Mouse (Mus musculus) macrophage (primary cell): ENCODE measurements around the gene Ralb. TPM values are rescaled to one million over a fixed set of nuclear protein-coding genes. Genes with fewer than 3 reads are reported as not detected.
A peak's percentile ranks its signal among the peaks of the same experiment; 100 is the strongest.

Experiments
- H3K27ac ChIP-seq: fragments of 350-480 bp; formaldehyde crosslinking; 2 replicates; pipeline ENCODE4 v1.9.0; 2021
- H3K36me3 ChIP-seq: fragments of 350-480 bp; formaldehyde crosslinking; 2 replicates; pipeline ENCODE4 v1.9.0; 2021; ENCODE audit errors: inconsistent target
- H3K4me3 ChIP-seq: fragments of 350-480 bp; formaldehyde crosslinking; 2 replicates; pipeline ENCODE4 v1.9.0; 2021; ENCODE audit errors: inconsistent target
- H3K79me2 ChIP-seq: fragments of 350-480 bp; formaldehyde crosslinking; 2 replicates; pipeline ENCODE4 v1.9.0; 2021; ENCODE audit errors: inconsistent target
- WGBS: methylation state at CpG from one replicate; pipeline ENCODE4 v1.1.7; 2026; ENCODE audit warnings: inconsistent platforms; ENCODE audit not compliant: missing documents; 5-methylcytosine and 5-hydroxymethylcytosine counted together
- polyA plus RNA-seq: library from polyadenylated mRNA; stranded (reverse); fragments of 250-400 nt; gene quantifications from 3 replicates; pipeline ENCODE4 v1.2.4, GENCODE M21; 2018; ENCODE audit warnings: inconsistent platforms

Gene Ralb
- polyA plus RNA-seq, 1 experiment from 2014 or later: 76.5 TPM

DNA sequence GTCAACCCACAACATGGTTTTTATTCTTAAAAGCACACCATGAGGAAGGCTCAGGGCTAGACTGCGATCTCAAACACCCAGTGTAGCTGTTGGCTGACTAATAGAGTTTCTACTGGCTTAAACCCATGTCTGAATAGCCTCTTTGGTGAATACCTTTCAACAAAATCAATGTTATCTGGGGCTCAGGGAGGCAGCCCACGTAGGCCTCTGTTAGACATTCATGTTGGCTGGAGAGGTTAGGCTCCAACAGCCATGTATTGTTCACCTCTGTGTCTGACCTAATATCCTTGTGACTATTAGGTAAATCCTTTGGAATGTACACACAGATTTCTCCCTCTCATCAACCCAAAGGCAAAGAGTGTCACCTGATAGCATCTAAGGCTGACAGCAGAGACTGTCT is 31.5 kb upstream of the Ralb start:
- Histone ChIP-seq H3K4me3 (no peak overlapping the region), H3K79me2 (no peaks in the 10 kb centered on the region), H3K27ac (no peak overlapping the region), H3K36me3 (no peaks in the 10 kb centered on the region)
- 88% methylated on average over 2 of the region's 2 CpGs for WGBS

DNA sequence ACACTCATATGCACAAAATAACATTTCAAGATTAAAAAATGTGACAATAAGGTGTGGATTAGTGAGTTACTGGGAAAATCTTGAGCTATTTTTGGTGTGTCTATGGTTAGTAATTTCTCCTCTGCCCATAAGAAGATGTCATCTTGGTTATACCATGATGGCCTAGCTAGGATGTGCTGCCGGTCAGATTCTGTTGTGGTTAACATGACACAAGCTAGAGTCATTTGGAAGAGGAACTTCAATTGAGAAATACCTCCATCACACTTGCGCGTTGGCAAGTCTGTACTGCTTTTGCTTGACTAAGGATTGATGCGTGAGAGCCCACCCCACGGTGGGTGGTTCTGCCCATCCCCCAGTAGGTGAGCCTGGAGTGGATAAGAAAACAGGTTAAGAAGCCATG is 29.7 kb upstream of the Ralb start:
- H3K27ac ChIP-seq: 0 out of 2 replicates have a peak overlapping the region, but pooled peaks have one; percentile 14
- no peaks in the 10 kb centered on the region for H3K79me2 ChIP-seq
- no peak overlapping the region for H3K4me3 ChIP-seq
- H3K36me3 ChIP-seq: no peaks in the 10 kb centered on the region
- WGBS: 4% methylated on average over 5 of the region's 5 CpGs

DNA sequence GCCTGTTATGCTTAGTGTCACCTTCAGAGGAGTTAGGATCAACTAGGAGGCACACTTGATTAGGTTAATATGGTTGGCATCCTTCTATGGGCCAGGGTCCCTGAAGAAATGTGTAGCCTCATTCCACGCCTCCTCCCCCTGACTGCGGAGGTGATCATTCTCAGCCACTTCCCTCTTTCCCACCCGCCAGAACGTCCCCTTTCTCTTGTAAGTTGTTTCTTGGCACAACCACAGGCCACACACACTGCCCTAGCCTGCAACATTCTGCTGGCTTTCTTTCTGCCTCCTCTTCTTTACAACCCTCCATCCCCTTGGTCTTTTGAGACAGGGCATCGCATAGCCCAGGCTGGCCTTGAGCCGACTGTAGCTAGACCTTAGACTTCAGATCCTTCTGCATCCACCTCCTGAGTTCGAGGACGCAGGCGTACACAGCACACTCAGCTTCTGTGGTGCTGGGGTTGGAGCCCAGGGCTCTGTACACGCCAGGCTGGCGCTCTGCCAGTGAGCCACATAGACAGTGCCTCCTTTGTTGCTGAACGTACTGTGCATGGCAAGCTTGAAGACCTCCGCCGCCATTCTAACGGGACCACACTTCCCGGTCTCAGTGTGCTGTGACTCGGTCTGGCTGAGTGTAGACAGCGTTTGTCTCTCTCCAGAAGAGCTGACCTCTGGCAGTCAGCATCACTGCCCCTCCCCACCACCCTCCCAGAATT is 28.7 kb upstream of the Ralb start:
- H3K4me3 ChIP-seq: no peak overlapping the region
- peaks cover 9% of the 10 kb centered on the region; the same call in 1 of the 2 replicates for H3K36me3 ChIP-seq
- H3K79me2 ChIP-seq: peaks cover 3% of the 10 kb centered on the region; the same call in 1 of the 2 replicates
- H3K27ac ChIP-seq: no peak overlapping the region
- WGBS: 76% methylated on average over 18 of the region's 18 CpGs

- H3K79me2 ChIP-seq: peaks cover 14% of the 10 kb centered on the region
- no peak overlapping the region for H3K4me3 ChIP-seq
- H3K27ac ChIP-seq: no peak overlapping the region
- WGBS: 92% methylated on average over 5 of the region's 6 CpGs
- peaks cover 18% of the 10 kb centered on the region; the same call in 1 of the 2 replicates for H3K36me3 ChIP-seq
Observed at GRCm38 (mm10) chr1:119532165-119532564, 27.6 kb upstream of the Ralb start.

GRCm38 (mm10) chr1:119530941-119531340 is 26.3 kb upstream of the Ralb start:
- WGBS: over 99% methylated on average over 13 of the region's 13 CpGs
- Histone ChIP-seq H3K79me2 (peaks cover 22% of the 10 kb centered on the region), H3K4me3 (no peak overlapping the region), H3K27ac (no peak overlapping the region), H3K36me3 (peaks cover 21% of the 10 kb centered on the region; the same call in 1 of the 2 replicates)

GRCm38 (mm10) chr1:119525689-119526591 is 21.3 kb upstream of the Ralb start, which contains the start of gene Tmem185b:
Tmem185b (plus strand) TSS chr1:119526160.
- Histone ChIP-seq H3K79me2 (peaks cover 40% of the 10 kb centered on the region), H3K4me3 (peak within 1 kb of the TSS; percentile 52), H3K36me3 (peaks cover 21% of the 10 kb centered on the region; the same call in 1 of the 2 replicates), H3K27ac (peak within 1 kb of the TSS; percentile 48)
- under 1% methylated on average over 71 of the region's 82 CpGs for WGBS

GRCm38 (mm10) chr1:119525004-119525444 is 20.4 kb upstream of the Ralb start:
- Histone ChIP-seq H3K36me3 (peaks cover 21% of the 10 kb centered on the region; the same call in 1 of the 2 replicates), H3K4me3 (peak overlapping the region; percentile 52), H3K27ac (no peak overlapping the region), H3K79me2 (peaks cover 40% of the 10 kb centered on the region)
- 10% methylated on average over 5 of the region's 5 CpGs for WGBS

DNA sequence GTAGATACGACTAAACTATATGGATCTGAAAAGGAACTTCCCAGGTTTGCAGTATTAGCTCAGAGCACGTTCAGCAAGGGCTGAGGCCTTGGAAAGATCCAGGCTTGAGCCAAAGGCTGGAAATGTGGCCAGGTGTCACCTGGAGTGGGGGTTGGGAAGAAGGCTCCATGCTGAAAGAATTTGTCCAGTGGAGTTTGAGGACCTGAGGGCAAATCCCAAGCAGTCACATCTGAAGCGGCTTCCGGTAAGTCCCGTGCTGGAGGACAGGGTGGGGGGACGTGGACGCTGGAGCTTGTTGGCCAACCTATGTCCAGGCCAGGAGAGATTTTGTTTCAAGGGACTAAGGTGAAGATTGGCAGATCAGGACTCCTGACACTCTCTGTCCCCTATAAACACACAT is 19.2 kb upstream of the Ralb start:
- Histone ChIP-seq H3K36me3 (peaks cover 18% of the 10 kb centered on the region; the same call in 1 of the 2 replicates), H3K79me2 (peaks cover 40% of the 10 kb centered on the region), H3K4me3 (no peak overlapping the region), H3K27ac (no peak overlapping the region)
- 100% methylated on average over 5 of the region's 7 CpGs for WGBS

DNA sequence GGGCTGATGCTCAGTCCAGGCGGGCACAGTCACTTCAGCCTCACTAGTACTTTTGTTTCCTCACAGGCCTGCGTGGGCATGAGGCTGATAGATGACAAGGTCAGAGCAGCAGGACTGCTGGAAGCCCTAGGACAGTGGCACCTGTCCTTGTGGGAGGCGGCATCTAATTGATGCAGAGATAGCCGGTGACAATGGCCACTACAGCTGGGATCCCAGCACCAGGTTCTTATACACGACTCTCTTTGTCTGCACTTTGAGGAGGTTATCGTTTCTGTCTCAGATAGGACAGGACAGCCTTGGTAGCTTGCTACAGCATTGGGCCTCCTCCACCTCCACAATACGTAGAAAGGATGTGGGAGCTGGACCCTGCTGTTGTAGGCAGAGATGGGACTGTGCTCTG is 18.8 kb upstream of the Ralb start:
- peaks cover 39% of the 10 kb centered on the region for H3K79me2 ChIP-seq
- WGBS: 93% methylated on average over 7 of the region's 7 CpGs
- no peak overlapping the region for H3K27ac ChIP-seq

DNA sequence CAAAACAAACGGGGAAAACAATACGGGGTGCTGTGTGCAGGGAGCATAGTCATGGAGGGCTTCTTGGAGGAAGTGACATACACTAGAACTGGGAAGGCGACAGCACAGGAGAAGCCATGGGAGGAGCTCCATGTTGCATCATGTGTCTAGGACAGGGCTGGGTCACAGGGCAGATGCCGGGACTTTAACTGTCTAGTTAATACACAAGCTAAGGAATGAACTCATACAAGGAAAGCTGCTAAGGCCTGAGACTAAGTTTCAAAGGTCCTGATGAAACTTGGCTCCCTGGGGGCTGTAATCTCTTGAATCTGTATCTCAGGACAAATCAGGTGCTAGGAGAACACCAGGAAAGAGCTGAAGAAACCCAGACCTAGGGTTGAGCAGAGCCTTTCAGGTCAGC is 18.1 kb upstream of the Ralb start:
- 0 out of 2 replicates have a peak, but pooled peaks cover 8% of the 10 kb centered on the region for H3K36me3 ChIP-seq
- H3K79me2 ChIP-seq: peaks cover 32% of the 10 kb centered on the region
- H3K27ac ChIP-seq: no peak overlapping the region
- WGBS: 54% methylated on average over 4 of the region's 4 CpGs
- H3K4me3 ChIP-seq: no peak overlapping the region

More for the DNA sequence above, 18.8 kb upstream of the Ralb start:
- Histone ChIP-seq H3K36me3 (0 out of 2 replicates have a peak, but pooled peaks cover 13% of the 10 kb centered on the region), H3K4me3 (no peak overlapping the region)

DNA sequence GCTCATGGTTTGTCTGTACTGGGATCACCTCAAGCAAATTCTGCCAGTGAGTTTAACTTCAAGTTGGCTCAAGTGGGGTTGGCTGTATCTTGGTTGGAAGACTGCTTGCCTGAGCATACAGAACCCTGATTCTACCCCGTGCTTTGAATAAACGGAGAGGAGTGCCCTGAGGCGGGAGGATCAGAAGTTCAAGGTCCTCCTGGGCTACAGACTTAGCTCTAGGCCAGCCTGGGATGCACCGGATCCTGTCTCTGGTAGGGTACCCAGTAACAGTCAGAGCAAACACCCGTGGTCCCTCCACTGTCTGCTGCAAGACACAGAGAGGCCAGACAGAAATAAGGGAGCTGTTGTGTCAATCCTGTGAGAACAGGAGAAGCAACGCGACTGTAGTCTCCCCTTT is 17.1 kb upstream of the Ralb start:
- Histone ChIP-seq H3K27ac (no peak overlapping the region), H3K4me3 (no peak overlapping the region), H3K79me2 (peaks cover 22% of the 10 kb centered on the region; the same call in 1 of the 2 replicates), H3K36me3 (no peaks in the 10 kb centered on the region)
- WGBS: 96% methylated on average over 7 of the region's 7 CpGs

DNA sequence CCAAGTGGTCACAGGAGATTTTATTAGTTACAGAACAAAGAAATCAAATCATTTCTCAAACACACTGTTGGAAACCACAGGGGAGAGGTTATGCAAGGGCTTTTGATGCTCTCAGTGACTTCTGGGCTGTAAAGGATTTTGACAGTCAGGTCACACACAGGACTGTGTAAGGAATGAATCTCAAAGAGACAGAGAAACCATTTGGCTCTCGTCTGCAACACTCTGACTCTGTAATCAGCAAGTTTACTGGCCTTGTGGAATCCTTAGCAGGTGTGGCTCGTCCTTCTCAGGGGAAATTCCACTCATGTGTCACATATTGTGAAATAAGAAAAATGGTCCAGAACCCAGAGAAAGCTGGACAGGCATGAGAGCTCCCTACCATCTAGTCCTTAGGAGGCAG is 16.4 kb upstream of the Ralb start:
- Histone ChIP-seq H3K36me3 (no peaks in the 10 kb centered on the region), H3K4me3 (no peak overlapping the region), H3K79me2 (peaks cover 18% of the 10 kb centered on the region; the same call in 1 of the 2 replicates), H3K27ac (no peak overlapping the region)
- 86% methylated on average over 2 of the region's 2 CpGs for WGBS

DNA sequence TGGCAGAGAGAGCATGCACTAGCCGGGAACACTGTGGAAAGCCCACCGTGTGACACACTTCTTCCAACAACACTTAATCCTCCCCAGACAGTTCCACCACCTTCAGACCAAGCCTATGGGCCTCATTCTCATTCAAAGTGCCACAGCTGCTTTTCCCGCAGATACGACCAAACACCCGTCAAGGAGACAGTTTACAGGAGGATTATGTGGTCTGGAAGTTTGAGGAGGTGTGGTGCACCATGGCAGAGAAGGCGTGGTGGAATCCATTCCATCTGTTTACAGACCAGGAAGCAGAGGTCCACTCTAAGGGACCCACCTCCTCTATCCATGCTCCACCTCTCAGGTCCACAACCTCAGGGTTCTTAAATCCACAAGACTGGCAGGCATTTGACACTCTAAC is 14.7 kb upstream of the Ralb start:
- Histone ChIP-seq H3K79me2 (peaks cover 4% of the 10 kb centered on the region; the same call in 1 of the 2 replicates), H3K27ac (no peak overlapping the region), H3K36me3 (no peaks in the 10 kb centered on the region), H3K4me3 (no peak overlapping the region)
- WGBS: 92% methylated on average over 6 of the region's 6 CpGs

GRCm38 (mm10) chr1:119518786-119519185 is 14.2 kb upstream of the Ralb start:
- Histone ChIP-seq H3K79me2 (no peaks in the 10 kb centered on the region; the same call in 1 of the 2 replicates), H3K36me3 (no peaks in the 10 kb centered on the region), H3K4me3 (no peak overlapping the region), H3K27ac (no peak overlapping the region)
